Mouse (Mus musculus) lung, embryonic 16.5 days (tissue): ENCODE measurements at regions not wholly inside any gene's neighbourhood (a gene's known extent, or its start where the extent isn't known, plus 50 kb on each side); places are given as distances from the start of the nearest gene placed in this dataset.

ENCODE experiments used
- ATAC-seq: fragments of 200-750 bp; cut with Nextera tagmentation; 2 replicates; pipeline ENCODE4 v1.8.0; 2017; ENCODE audit warnings: low read depth, mild to moderate bottlenecking, moderate library complexity
- H3K27ac ChIP-seq: fragments of 300-500 bp; sonication (generic); 2 replicates; pipeline ENCODE4 v1.5.1; 2014; ENCODE audit warnings: mild to moderate bottlenecking, control low read depth, low read length
- H3K27me3 ChIP-seq: fragments of 300-500 bp; sonication (generic); 2 replicates; pipeline ENCODE4 v1.6.1; 2014; ENCODE audit warnings: low read depth, low read length, mixed read lengths; ENCODE audit not compliant: control insufficient read depth, insufficient read depth
- H3K36me3 ChIP-seq: fragments of 300-500 bp; sonication (generic); 2 replicates; pipeline ENCODE4 v1.6.1; 2014; ENCODE audit warnings: low read length; ENCODE audit not compliant: control insufficient read depth, insufficient read depth
- H3K4me1 ChIP-seq: fragments of 300-500 bp; sonication (generic); replicated peaks from 2 replicates; pipeline ENCODE4 v1.6.1; 2014; ENCODE audit warnings: low read length, mixed read lengths; ENCODE audit not compliant: control insufficient read depth, insufficient read depth
- H3K4me2 ChIP-seq: fragments of 300-500 bp; sonication (generic); 2 replicates; pipeline ENCODE4 v1.6.1; 2014; ENCODE audit warnings: low read depth, low read length, control low read depth
- H3K4me3 ChIP-seq: fragments of 300-500 bp; sonication (generic); 2 replicates; pipeline ENCODE4 v1.5.1; 2014; ENCODE audit warnings: mild to moderate bottlenecking, low read length, control low read depth
- H3K9ac ChIP-seq: fragments of 300-500 bp; sonication (generic); 2 replicates; pipeline ENCODE4 v1.6.1; 2014; ENCODE audit warnings: low read length, control low read depth
- H3K9me3 ChIP-seq: fragments of 300-500 bp; sonication (generic); 2 replicates; pipeline ENCODE4 v1.6.1; 2016; ENCODE audit warnings: low read length; ENCODE audit not compliant: control insufficient read depth
- WGBS: fragments of 180-500 bp; shearing (Covaris S2); extraction: QIAGEN DNeasy Blood & Tissue Kit; methylation state at CpG from one replicate; pipeline ENCODE4 v1.1.7; 2014; 5-methylcytosine and 5-hydroxymethylcytosine counted together

DNA sequence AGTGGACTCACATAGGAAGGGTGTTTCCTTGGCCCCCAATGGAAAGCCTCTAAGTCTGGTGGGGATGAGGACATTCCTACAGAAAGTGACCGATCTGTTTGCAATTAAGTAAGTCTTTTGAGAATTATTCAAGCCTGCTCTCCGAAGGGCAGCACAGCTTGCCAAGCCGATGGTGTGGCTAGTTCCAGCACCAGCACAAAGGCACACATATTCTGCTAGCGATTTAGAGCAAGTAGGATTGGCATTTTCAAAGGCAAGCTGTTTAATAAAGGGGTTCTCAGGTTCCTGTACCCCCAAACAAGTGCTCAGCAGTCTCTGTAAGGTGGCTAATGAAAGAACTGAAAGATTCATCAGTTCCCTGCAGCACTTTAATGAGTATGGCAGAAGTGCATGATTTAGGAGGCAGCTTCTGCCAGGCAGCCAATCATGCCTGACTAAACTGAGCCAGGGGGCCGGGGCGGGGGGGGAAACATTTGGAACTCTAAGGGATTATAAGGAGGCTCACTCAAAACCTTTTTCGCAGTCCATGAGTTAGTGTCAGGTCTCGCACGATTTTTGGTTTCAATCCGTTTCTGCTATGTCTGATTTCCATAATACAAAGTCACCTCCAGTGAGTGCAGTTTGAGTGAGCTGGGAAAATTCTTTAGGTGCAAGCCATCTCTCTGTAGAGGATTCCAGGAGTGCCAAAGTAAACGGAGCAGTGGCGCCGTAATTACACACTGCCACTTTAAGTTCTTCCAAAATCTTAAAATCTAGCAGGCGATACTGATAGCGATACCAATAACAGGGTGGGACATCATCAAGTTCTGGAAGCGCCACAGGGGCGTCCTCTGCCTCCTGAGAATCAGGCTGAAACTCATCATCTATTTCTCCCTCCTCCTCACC lies 609.8 kb upstream of the Vrk2 start:
- Histone ChIP-seq H3K4me2 (no peak overlapping the region), H3K4me1 (no peaks in the 10 kb centered on the region), H3K36me3 (no peaks in the 10 kb centered on the region), H3K4me3 (no peak overlapping the region), H3K9me3 (no peaks in the 10 kb centered on the region), H3K27me3 (no peaks in the 10 kb centered on the region), H3K27ac (no peak overlapping the region), H3K9ac (no peak overlapping the region)
- WGBS, result 71% methylated on average over 17 of the region's 17 CpGs
- ATAC-seq, result no peak

DNA sequence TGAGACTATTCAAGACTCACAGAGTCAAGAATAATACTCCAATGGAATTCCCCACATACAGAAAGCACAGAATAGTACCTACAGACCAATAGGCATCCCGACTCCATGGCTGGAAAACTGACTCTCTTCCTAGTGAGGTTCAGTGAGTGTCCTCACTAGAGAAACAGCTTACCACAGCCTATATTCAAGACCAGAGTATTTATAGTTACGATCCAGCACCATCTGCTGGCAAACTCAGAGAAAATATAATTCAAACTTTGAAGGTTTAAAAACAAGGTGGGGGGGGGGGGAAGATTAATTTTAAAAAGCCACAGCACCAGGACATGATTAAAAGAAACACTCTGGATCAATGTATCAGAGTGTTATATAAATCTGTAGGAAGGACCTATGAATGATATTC lies 590.2 kb upstream of the Vrk2 start:
- WGBS, result 59% methylated on average over 2 of the region's 2 CpGs
- Histone ChIP-seq H3K36me3 (no peaks in the 10 kb centered on the region), H3K27ac (no peak overlapping the region), H3K4me2 (no peak overlapping the region), H3K4me3 (no peak overlapping the region), H3K27me3 (no peaks in the 10 kb centered on the region), H3K9me3 (no peaks in the 10 kb centered on the region), H3K4me1 (no peaks in the 10 kb centered on the region), H3K9ac (no peak overlapping the region)
- no peak for ATAC-seq

- Histone ChIP-seq H3K4me1 (no peaks in the 10 kb centered on the region), H3K4me2 (no peak overlapping the region), H3K27me3 (no peaks in the 10 kb centered on the region), H3K4me3 (no peak overlapping the region), H3K27ac (no peak overlapping the region), H3K36me3 (no peaks in the 10 kb centered on the region), H3K9ac (no peak overlapping the region), H3K9me3 (no peaks in the 10 kb centered on the region)
- no peak for ATAC-seq
Observed at GRCm38 (mm10) chr11:27183422-27183821, 589.6 kb upstream of the Vrk2 start.

DNA sequence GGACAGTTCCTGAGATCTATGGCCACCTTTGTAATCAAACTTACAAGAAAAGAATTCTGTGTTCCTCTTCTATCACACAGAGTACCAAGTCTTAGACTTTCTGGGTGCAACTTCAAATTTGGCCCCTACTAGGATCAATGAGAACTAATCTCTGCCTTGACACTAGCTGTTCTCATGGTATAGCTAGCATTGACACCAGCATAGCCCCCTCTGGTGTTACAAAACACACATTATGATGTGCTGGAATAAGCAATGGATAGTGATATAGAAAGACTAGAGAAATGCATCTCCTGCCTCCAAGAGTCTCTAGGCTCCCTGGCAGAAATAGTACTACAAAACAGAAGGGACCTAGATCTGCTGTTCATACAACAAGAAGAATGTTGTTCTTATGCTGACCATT lies 566.6 kb upstream of the Vrk2 start:
- Histone ChIP-seq H3K4me3 (no peak overlapping the region), H3K9ac (no peak overlapping the region), H3K9me3 (no peaks in the 10 kb centered on the region), H3K36me3 (no peaks in the 10 kb centered on the region), H3K27ac (no peak overlapping the region), H3K27me3 (no peaks in the 10 kb centered on the region), H3K4me1 (no peaks in the 10 kb centered on the region), H3K4me2 (no peak overlapping the region)
- no peak for ATAC-seq
